Mouse (Mus musculus) heart, embryonic 10.5 days (tissue): ENCODE measurements around the gene Mettl21c. TPM values are rescaled to one million over a fixed set of nuclear protein-coding genes. Genes with fewer than 3 reads are reported as not detected.
"Not testable (repeated sequence)": the region's sequence is repeated elsewhere in the genome, so short reads cannot be mapped to it uniquely, and the experiment has no call there.

Source experiments
- DNase-seq: peaks from one replicate; pipeline ENCODE4 v3.0.0-alpha.2; 2017; ENCODE audit warnings: low spot score
- H3K27ac ChIP-seq: fragments of 300-500 bp; sonication (generic); 2 replicates; pipeline ENCODE4 v1.5.1; 2016; ENCODE audit warnings: mild to moderate bottlenecking
- H3K27me3 ChIP-seq: fragments of 300-500 bp; sonication (generic); 2 replicates; pipeline ENCODE4 v1.6.1; 2016; ENCODE audit warnings: mild to moderate bottlenecking; ENCODE audit not compliant: poor library complexity, insufficient read depth, severe bottlenecking
- H3K36me3 ChIP-seq: fragments of 300-500 bp; sonication (generic); 2 replicates; pipeline ENCODE4 v1.6.1; 2016; ENCODE audit warnings: mild to moderate bottlenecking, moderate library complexity
- H3K4me1 ChIP-seq: fragments of 300-500 bp; sonication (generic); 2 replicates; pipeline ENCODE4 v1.6.1; 2016; ENCODE audit warnings: mild to moderate bottlenecking
- H3K4me3 ChIP-seq: fragments of 300-500 bp; sonication (generic); 2 replicates; pipeline ENCODE4 v1.5.1; 2016; ENCODE audit warnings: mild to moderate bottlenecking, moderate library complexity
- H3K9me3 ChIP-seq: fragments of 300-500 bp; sonication (generic); 2 replicates; pipeline ENCODE4 v1.6.1; 2016; ENCODE audit warnings: mild to moderate bottlenecking, moderate library complexity
- WGBS: fragments of 180-500 bp; shearing (Covaris S2); methylation state at CpG from one replicate; pipeline ENCODE4 v1.1.7; 2016; 5-methylcytosine and 5-hydroxymethylcytosine counted together
- polyA plus RNA-seq: library from polyadenylated mRNA; unstranded; fragments of >200 nt; fragmentation: Nextera tagmentation; extraction: Ambion mirVana; gene quantifications from 2 replicates; pipeline ENCODE4 v1.2.1, GENCODE M21; 2016

The Mettl21c gene
- polyA plus RNA-seq: 0.15 and 0.23 TPM in 2 replicates

GRCm38 (mm10) chr1:44019934-44020333, at the start of gene Mettl21c:
Gene Mettl21c (minus strand): TSS chr1:44020034.
- Histone ChIP-seq H3K4me3 (no peak within 1 kb of the TSS), H3K9me3 (no peaks in the 10 kb centered on the region), H3K27ac (no peak within 1 kb of the TSS), H3K36me3 (no peaks in the 10 kb centered on the region), H3K27me3 (no peaks in the 10 kb centered on the region), H3K4me1 (no peaks in the 10 kb centered on the region)
- no peak for DNase-seq

GRCm38 (mm10) chr1:44064625-44065024, 44.8 kb upstream of the Mettl21c start:
- Histone ChIP-seq H3K27me3 (no peaks in the 10 kb centered on the region), H3K4me1 (no peaks in the 10 kb centered on the region), H3K27ac (no peak overlapping the region), H3K36me3 (no peaks in the 10 kb centered on the region), H3K9me3 (no peaks in the 10 kb centered on the region), H3K4me3 (no peak overlapping the region)
- WGBS: 0% methylated on average over 1 of the region's 1 CpGs
- DNase-seq: no peak

GRCm38 (mm10) chr1:44063439-44063838, 43.6 kb upstream of the Mettl21c start:
- no peaks in the 10 kb centered on the region for H3K27me3 ChIP-seq
- H3K36me3 ChIP-seq: no peaks in the 10 kb centered on the region
- no peak overlapping the region for H3K27ac ChIP-seq
- H3K4me3 ChIP-seq: no peak overlapping the region
- 92% methylated on average over 6 of the region's 6 CpGs for WGBS
- no peaks in the 10 kb centered on the region for H3K4me1 ChIP-seq
- DNase-seq: no peak
- no peaks in the 10 kb centered on the region for H3K9me3 ChIP-seq

GRCm38 (mm10) chr1:44061836-44062235, 42.0 kb upstream of the Mettl21c start, which contains the start of gene Gm8251:
Gene Gm8251 (minus strand): TSS chr1:44061936.
- WGBS: 80% methylated on average over 2 of the region's 2 CpGs
- H3K9me3 ChIP-seq: no peaks in the 10 kb centered on the region
- no peaks in the 10 kb centered on the region for H3K4me1 ChIP-seq
- DNase-seq: no peak
- no peaks in the 10 kb centered on the region for H3K36me3 ChIP-seq
- H3K27me3 ChIP-seq: no peaks in the 10 kb centered on the region
- no peak within 1 kb of the TSS for H3K4me3 ChIP-seq
- H3K27ac ChIP-seq: no peak within 1 kb of the TSS

- WGBS: 77% methylated on average over 3 of the region's 3 CpGs
- H3K27ac ChIP-seq: no peak overlapping the region
- no peak for DNase-seq
- H3K4me1 ChIP-seq: no peaks in the 10 kb centered on the region
- H3K4me3 ChIP-seq: no peak overlapping the region
- no peaks in the 10 kb centered on the region for H3K27me3 ChIP-seq
- no peaks in the 10 kb centered on the region for H3K36me3 ChIP-seq
- no peaks in the 10 kb centered on the region for H3K9me3 ChIP-seq
Observed at GRCm38 (mm10) chr1:44057805-44058204, 38.0 kb upstream of the Mettl21c start.

- 65% methylated on average over 2 of the region's 2 CpGs for WGBS
- H3K4me1 ChIP-seq: peaks cover 4% of the 10 kb centered on the region; the same call in 1 of the 2 replicates
- H3K9me3 ChIP-seq: no peaks in the 10 kb centered on the region
- H3K36me3 ChIP-seq: no peaks in the 10 kb centered on the region
- DNase-seq: no peak
- H3K27ac ChIP-seq: no peak overlapping the region
- H3K4me3 ChIP-seq: no peak overlapping the region
- no peaks in the 10 kb centered on the region for H3K27me3 ChIP-seq
Observed at GRCm38 (mm10) chr1:44046556-44046955, 26.7 kb upstream of the Mettl21c start.

- not testable (repeated sequence) for H3K9me3 ChIP-seq, H3K27ac ChIP-seq, H3K27me3 ChIP-seq, H3K4me1 ChIP-seq, DNase-seq, H3K4me3 ChIP-seq, H3K36me3 ChIP-seq
- 81% methylated on average over 5 of the region's 5 CpGs for WGBS
Observed at GRCm38 (mm10) chr1:44045689-44046088, 25.9 kb upstream of the Mettl21c start.

- peak overlapping the region; percentile 79 for H3K27ac ChIP-seq
- no peaks in the 10 kb centered on the region for H3K9me3 ChIP-seq
- no peaks in the 10 kb centered on the region for H3K27me3 ChIP-seq
- WGBS: 3% methylated on average over 6 of the region's 6 CpGs
- peaks cover 4% of the 10 kb centered on the region; the same call in 1 of the 2 replicates for H3K4me1 ChIP-seq
- no peaks in the 10 kb centered on the region for H3K36me3 ChIP-seq
- DNase-seq: no peak
- H3K4me3 ChIP-seq: peak overlapping the region; percentile 62
Observed at GRCm38 (mm10) chr1:44042555-44042915, 22.7 kb upstream of the Mettl21c start.

- WGBS: 2% methylated on average over 17 of the region's 17 CpGs
- H3K4me3 ChIP-seq: peak overlapping the region; percentile 62
- no peaks in the 10 kb centered on the region for H3K36me3 ChIP-seq
- H3K9me3 ChIP-seq: no peaks in the 10 kb centered on the region
- peaks cover 4% of the 10 kb centered on the region; the same call in 1 of the 2 replicates for H3K4me1 ChIP-seq
- no peak for DNase-seq
- H3K27ac ChIP-seq: peak overlapping the region; percentile 79
- no peaks in the 10 kb centered on the region for H3K27me3 ChIP-seq
Observed at GRCm38 (mm10) chr1:44041797-44042554, 22.1 kb upstream of the Mettl21c start.

- DNase-seq: no peak
- no peaks in the 10 kb centered on the region for H3K9me3 ChIP-seq
- 78% methylated on average over 5 of the region's 5 CpGs for WGBS
- no peak overlapping the region for H3K4me3 ChIP-seq
- H3K27ac ChIP-seq: no peak overlapping the region
- no peaks in the 10 kb centered on the region for H3K4me1 ChIP-seq
- H3K36me3 ChIP-seq: no peaks in the 10 kb centered on the region
- peaks cover 8% of the 10 kb centered on the region; the same call in 1 of the 2 replicates for H3K27me3 ChIP-seq
Observed at GRCm38 (mm10) chr1:44032948-44033347, 13.1 kb upstream of the Mettl21c start.

GRCm38 (mm10) chr1:44032213-44032612, 12.4 kb upstream of the Mettl21c start:
- Histone ChIP-seq H3K4me3 (no peak overlapping the region), H3K27ac (no peak overlapping the region), H3K36me3 (no peaks in the 10 kb centered on the region), H3K9me3 (no peaks in the 10 kb centered on the region), H3K27me3 (peaks cover 8% of the 10 kb centered on the region; the same call in 1 of the 2 replicates), H3K4me1 (no peaks in the 10 kb centered on the region)
- 63% methylated on average over 2 of the region's 2 CpGs for WGBS
- DNase-seq: no peak

- DNase-seq: no peak
- Histone ChIP-seq H3K9me3 (no peaks in the 10 kb centered on the region), H3K4me3 (no peak overlapping the region), H3K27me3 (no peaks in the 10 kb centered on the region), H3K27ac (no peak overlapping the region), H3K4me1 (no peaks in the 10 kb centered on the region), H3K36me3 (no peaks in the 10 kb centered on the region)
- 91% methylated on average over 1 of the region's 1 CpGs for WGBS
Observed at GRCm38 (mm10) chr1:44027651-44028050, 7.8 kb upstream of the Mettl21c start.

- Histone ChIP-seq H3K4me1 (no peaks in the 10 kb centered on the region), H3K27ac (no peak overlapping the region), H3K9me3 (no peaks in the 10 kb centered on the region), H3K4me3 (no peak overlapping the region), H3K27me3 (no peaks in the 10 kb centered on the region), H3K36me3 (no peaks in the 10 kb centered on the region)
- no peak for DNase-seq
- whole genome bisulfite sequencing: 77% methylated on average over 1 of the region's 1 CpGs
Observed at GRCm38 (mm10) chr1:44022656-44023055, 2.8 kb upstream of the Mettl21c start.

- Histone ChIP-seq H3K4me3 (no peak overlapping the region), H3K9me3 (no peaks in the 10 kb centered on the region)
- 86% methylated on average over 2 of the region's 2 CpGs for WGBS
Observed at GRCm38 (mm10) chr1:44015556-44015955, 4.3 kb downstream of the Mettl21c start.

More at GRCm38 (mm10) chr1:44015556-44015955, 4.3 kb downstream of the Mettl21c start:
- Histone ChIP-seq H3K27me3 (no peaks in the 10 kb centered on the region), H3K36me3 (no peaks in the 10 kb centered on the region), H3K4me1 (no peaks in the 10 kb centered on the region), H3K27ac (no peak overlapping the region)
- no peak for DNase-seq
